Mouse (Mus musculus): ENCODE results near the gene Gpr171. TPM values are rescaled to one million over a fixed set of nuclear protein-coding genes. Genes with fewer than 3 reads are reported as not detected.
A peak's percentile ranks its signal among the peaks of the same experiment; 100 is the strongest.
"Not testable (repeated sequence)": the region's sequence is repeated elsewhere in the genome, so short reads cannot be mapped to it uniquely, and the experiment has no call there.

Gpr171 gene
- polyA plus RNA-seq, 1 experiment from 2014 or later: 0.91 TPM

DNA sequence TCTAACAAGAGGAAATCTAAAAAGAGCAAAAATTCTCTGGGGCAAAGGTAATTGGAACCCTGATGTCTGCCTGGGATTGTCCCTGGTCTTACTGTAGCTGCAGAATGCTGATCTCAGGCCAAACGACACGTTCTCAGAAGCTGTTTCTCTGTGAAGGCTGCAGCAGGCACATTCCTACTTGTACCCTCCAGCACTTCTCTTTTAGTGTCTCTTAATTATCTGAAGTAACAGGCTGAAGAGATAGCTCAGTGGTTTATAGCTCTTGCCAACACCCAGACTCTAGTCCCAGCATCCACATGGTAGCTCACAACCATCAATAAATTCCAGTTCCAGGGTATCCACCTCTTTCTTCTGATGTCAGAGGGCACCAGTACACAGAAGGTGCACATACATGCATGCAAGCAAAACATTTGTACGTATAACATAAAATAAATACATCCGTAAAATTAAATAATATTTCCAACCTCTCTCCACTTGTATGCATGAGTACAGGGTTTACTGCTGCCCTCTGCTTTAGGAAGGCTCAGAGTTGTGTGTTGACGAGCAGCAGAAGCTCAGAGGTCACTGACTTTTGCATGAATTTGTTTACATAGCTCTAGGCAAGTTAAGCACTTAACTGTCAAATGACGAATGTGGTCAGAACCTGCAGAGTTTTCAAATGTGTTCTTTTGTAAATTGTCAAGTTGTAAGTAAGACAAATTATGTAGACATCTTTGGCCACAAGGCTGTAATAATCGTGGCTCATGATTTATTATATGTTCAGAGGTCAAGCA lies 24.3 kb upstream of the Gpr171 start:
- no peaks in the 10 kb centered on the region for H3K27me3 ChIP-seq (ENCODE audit: control insufficient read depth, insufficient read depth, low read length)
- no peaks in the 10 kb centered on the region for H3K9me3 ChIP-seq (ENCODE audit: control insufficient read depth, low read length)
- H3K4me2 ChIP-seq (ENCODE audit: low read depth, severe bottlenecking): no peak overlapping the region
- WGBS: 32% methylated on average over 7 of the region's 7 CpGs
- H3K36me3 ChIP-seq (ENCODE audit: control insufficient read depth, insufficient read depth, low read length): no peaks in the 10 kb centered on the region
- H3K9ac ChIP-seq (ENCODE audit: low read length): no peak overlapping the region
- ATAC-seq (ENCODE audit: insufficient number of reproducible peaks, low FRiP score, low TSS enrichment, low read depth) (no peak), DNase-seq (ENCODE audit: low spot score) (no peak)
- H3K27ac ChIP-seq (replicated peaks; ENCODE audit: low read depth, low read length): no peak overlapping the region
- H3K4me3 ChIP-seq (ENCODE audit: low read depth, low read length): no peak overlapping the region
- H3K4me1 ChIP-seq (ENCODE audit: control insufficient read depth, insufficient read depth, low read length): peaks cover 4% of the 10 kb centered on the region; the same call in 1 of the 2 replicates

DNA sequence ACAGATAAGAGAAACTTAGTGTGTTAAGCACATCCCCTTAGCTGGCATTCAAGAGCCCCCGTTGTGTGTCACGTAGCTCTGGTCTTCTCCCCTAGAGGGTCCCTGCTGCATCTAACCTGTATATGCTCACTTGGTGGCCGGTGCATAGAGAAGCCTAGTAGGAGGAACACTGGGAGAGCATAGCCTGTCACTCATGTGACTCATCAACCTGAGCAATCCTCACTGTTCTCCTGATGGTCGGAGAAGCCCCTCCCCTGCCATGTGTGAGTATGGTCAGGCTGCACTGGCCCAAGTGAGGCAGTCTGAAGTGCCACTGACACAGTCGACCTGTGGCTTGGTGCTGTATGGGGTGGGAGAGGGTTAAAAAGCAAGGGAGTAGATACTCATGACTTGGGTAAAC lies 23.4 kb upstream of the Gpr171 start:
- no peaks in the 10 kb centered on the region for H3K36me3 ChIP-seq (ENCODE audit: control insufficient read depth, insufficient read depth, low read length)
- WGBS: 70% methylated on average over 5 of the region's 5 CpGs
- H3K4me3 ChIP-seq (ENCODE audit: low read depth, low read length): no peak overlapping the region
- no peak overlapping the region for H3K27ac ChIP-seq (replicated peaks; ENCODE audit: low read depth, low read length)
- no peak for ATAC-seq (ENCODE audit: insufficient number of reproducible peaks, low FRiP score, low TSS enrichment, low read depth)
- no peaks in the 10 kb centered on the region for H3K27me3 ChIP-seq (ENCODE audit: control insufficient read depth, insufficient read depth, low read length)
- H3K9me3 ChIP-seq (ENCODE audit: control insufficient read depth, low read length): no peaks in the 10 kb centered on the region
- peaks cover 4% of the 10 kb centered on the region; the same call in 1 of the 2 replicates for H3K4me1 ChIP-seq (ENCODE audit: control insufficient read depth, insufficient read depth, low read length)
- DNase-seq (ENCODE audit: low spot score): no peak
- H3K4me2 ChIP-seq (ENCODE audit: low read depth, severe bottlenecking): no peak overlapping the region
- H3K9ac ChIP-seq (ENCODE audit: low read length): no peak overlapping the region

DNA sequence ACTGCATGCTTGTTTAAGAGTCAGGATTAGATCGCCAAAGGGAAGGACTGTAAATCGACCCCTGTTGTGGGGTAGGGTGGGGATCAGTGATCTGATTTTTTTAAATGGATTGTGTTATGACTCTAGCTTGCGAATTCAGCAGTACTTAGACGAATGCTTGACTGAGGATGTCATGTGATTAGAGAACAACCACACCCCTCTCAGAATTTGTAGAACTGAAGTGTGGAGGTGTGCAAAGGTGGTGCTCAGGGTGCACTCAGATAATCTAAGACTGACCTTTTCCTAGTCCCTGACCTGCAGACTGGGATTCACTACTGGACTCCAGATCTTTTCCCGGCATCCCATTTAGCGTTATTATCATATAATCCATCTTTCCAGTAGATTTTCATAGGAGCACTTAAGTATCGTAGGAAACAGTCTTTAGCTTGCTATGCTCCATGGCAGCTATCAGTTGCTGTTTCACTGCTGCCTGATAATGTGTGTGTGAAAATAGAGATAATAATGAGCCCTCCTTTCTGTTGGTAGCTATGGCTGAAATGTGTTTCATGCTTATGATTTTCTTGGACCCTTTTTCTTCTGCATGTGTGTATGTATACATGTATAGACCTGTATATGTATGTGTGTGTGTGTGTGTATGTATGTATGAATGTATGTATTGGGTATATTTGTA lies 20.3 kb upstream of the Gpr171 start:
- peaks cover 4% of the 10 kb centered on the region; the same call in 1 of the 2 replicates for H3K4me1 ChIP-seq (ENCODE audit: control insufficient read depth, insufficient read depth, low read length)
- H3K27ac ChIP-seq (replicated peaks; ENCODE audit: low read depth, low read length): no peak overlapping the region
- WGBS: 80% methylated on average over 7 of the region's 7 CpGs
- H3K27me3 ChIP-seq (ENCODE audit: control insufficient read depth, insufficient read depth, low read length): no peaks in the 10 kb centered on the region
- no peaks in the 10 kb centered on the region for H3K9me3 ChIP-seq (ENCODE audit: control insufficient read depth, low read length)
- H3K4me3 ChIP-seq (ENCODE audit: low read depth, low read length): no peak overlapping the region
- no peaks in the 10 kb centered on the region for H3K36me3 ChIP-seq (ENCODE audit: control insufficient read depth, insufficient read depth, low read length)
- H3K9ac ChIP-seq (ENCODE audit: low read length): no peak overlapping the region
- DNase-seq (ENCODE audit: low spot score) (no peak), ATAC-seq (ENCODE audit: insufficient number of reproducible peaks, low FRiP score, low TSS enrichment, low read depth) (no peak)
- H3K4me2 ChIP-seq (ENCODE audit: low read depth, severe bottlenecking): no peak overlapping the region

DNA sequence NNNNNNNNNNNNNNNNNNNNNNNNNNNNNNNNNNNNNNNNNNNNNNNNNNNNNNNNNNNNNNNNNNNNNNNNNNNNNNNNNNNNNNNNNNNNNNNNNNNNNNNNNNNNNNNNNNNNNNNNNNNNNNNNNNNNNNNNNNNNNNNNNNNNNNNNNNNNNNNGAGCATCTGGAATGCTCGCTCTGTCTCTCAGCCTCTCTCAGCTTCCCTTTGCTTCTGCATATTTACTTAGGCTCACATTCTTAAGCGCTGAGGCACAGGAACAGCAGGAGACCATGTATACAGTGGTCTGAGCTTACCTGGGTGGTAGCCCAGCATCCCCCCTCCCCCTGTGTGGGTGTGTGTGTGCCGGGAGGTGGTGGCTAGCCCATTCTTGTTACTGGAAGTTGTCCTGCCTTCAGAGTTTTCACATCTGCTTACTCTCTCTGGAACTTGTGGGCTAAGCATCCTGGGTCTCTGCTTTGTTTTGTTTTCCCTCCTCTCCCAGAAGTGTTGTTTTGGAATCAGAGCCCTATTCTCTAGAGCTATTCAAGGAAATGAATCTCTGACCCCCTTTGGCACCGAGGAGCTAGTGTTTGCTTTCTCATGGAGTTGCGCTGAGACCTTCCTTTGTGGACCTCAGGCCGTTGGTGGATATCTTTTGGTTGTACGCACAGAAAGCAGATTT lies 19.6 kb upstream of the Gpr171 start:
- Histone ChIP-seq H3K27me3 (ENCODE audit: control insufficient read depth, insufficient read depth, low read length) (no peaks in the 10 kb centered on the region), H3K9ac (ENCODE audit: low read length) (no peak overlapping the region), H3K27ac (replicated peaks; ENCODE audit: low read depth, low read length) (no peak overlapping the region), H3K36me3 (ENCODE audit: control insufficient read depth, insufficient read depth, low read length) (no peaks in the 10 kb centered on the region), H3K9me3 (ENCODE audit: control insufficient read depth, low read length) (no peaks in the 10 kb centered on the region), H3K4me3 (ENCODE audit: low read depth, low read length) (no peak overlapping the region), H3K4me2 (ENCODE audit: low read depth, severe bottlenecking) (no peak overlapping the region), H3K4me1 (ENCODE audit: control insufficient read depth, insufficient read depth, low read length) (peaks cover 4% of the 10 kb centered on the region; the same call in 1 of the 2 replicates)
- ATAC-seq (ENCODE audit: insufficient number of reproducible peaks, low FRiP score, low TSS enrichment, low read depth) (0 out of 2 replicates have a peak, but pooled peaks have one; percentile 45), DNase-seq (ENCODE audit: low spot score) (no peak)
- WGBS: 52% methylated on average over 7 of the region's 7 CpGs

DNA sequence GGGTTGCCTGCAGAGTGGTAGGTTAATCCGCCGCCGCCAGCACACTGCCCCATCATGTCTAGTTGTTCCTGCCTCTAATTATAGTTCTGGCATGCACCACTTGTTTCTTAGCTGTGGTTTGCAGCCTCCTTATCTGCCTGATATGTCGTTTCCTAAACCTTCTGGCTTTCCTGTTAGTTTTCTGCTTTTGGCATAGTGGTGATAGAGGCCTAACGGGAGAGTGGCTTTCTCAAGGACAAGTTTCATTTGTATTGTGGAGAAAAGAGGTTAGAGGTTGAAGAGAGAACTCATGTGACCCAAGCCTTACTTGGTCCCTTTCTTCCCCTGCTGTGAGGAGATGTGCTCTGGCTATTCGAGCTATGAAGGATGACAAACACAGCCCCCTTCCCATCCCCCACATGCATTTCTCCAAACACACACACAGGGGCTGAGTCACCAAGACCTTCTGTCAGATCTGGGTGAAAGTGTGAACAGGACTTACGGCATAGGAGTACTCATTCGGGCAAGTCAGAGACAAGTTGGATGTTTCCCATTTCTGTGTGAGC lies 12.4 kb upstream of the Gpr171 start:
- WGBS: 79% methylated on average over 8 of the region's 8 CpGs
- H3K9me3 ChIP-seq (ENCODE audit: control insufficient read depth, low read length): no peaks in the 10 kb centered on the region
- no peak overlapping the region for H3K9ac ChIP-seq (ENCODE audit: low read length)
- no peaks in the 10 kb centered on the region for H3K4me1 ChIP-seq (ENCODE audit: control insufficient read depth, insufficient read depth, low read length)
- no peak for DNase-seq (ENCODE audit: low spot score)
- H3K36me3 ChIP-seq (ENCODE audit: control insufficient read depth, insufficient read depth, low read length): no peaks in the 10 kb centered on the region
- no peak overlapping the region for H3K4me2 ChIP-seq (ENCODE audit: low read depth, severe bottlenecking)
- no peak for ATAC-seq (ENCODE audit: insufficient number of reproducible peaks, low FRiP score, low TSS enrichment, low read depth)
- H3K27ac ChIP-seq (replicated peaks; ENCODE audit: low read depth, low read length): no peak overlapping the region
- no peaks in the 10 kb centered on the region for H3K27me3 ChIP-seq (ENCODE audit: control insufficient read depth, insufficient read depth, low read length)
- H3K4me3 ChIP-seq (ENCODE audit: low read depth, low read length): no peak overlapping the region

DNA sequence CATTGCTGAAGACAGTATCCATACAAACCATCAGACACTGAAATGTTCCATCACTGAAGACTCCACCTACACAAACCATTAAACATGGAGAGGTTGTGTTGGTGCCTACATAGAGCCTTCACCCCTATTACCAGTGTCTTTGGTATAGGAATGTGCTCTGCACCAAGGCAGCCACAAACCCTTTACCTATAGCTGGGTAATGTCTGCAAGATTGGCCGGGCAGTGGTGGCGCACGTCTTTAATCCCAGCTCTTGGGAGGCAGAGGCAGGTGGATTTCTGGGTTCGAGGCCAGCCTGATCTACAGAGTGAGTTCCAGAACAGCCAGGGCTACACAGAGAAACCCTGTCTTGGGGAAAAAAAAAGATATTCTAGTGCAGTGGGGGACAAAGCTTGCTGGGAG lies 11.7 kb upstream of the Gpr171 start:
- H3K4me3 ChIP-seq (ENCODE audit: low read depth, low read length); H3K36me3 ChIP-seq (ENCODE audit: control insufficient read depth, insufficient read depth, low read length); DNase-seq (ENCODE audit: low spot score); H3K4me1 ChIP-seq (ENCODE audit: control insufficient read depth, insufficient read depth, low read length); H3K9me3 ChIP-seq (ENCODE audit: control insufficient read depth, low read length); ATAC-seq (ENCODE audit: insufficient number of reproducible peaks, low FRiP score, low TSS enrichment, low read depth); H3K4me2 ChIP-seq (ENCODE audit: low read depth, severe bottlenecking); H3K27me3 ChIP-seq (ENCODE audit: control insufficient read depth, insufficient read depth, low read length); H3K9ac ChIP-seq (ENCODE audit: low read length); H3K27ac ChIP-seq (replicated peaks; ENCODE audit: low read depth, low read length): not testable (repeated sequence)
- WGBS: 90% methylated on average over 4 of the region's 4 CpGs

DNA sequence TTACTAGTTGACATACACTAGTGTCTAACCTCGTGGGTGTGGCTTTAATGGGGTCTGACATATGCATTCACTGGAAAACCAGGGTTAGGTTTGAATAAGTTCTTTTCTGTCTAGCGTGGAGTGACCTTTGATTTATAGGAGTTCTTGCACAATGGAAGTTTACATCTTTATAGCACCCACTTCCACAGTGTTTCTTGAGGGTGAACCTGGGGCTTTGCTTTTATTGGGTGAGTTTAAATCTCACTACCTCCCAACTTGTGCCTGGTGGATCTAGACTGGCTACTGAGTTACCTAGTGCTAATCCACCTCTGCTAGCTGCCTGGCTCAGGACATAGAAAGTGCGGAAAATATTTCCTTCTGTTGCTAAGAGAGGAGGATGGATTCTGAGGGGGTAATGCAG lies 10.3 kb upstream of the Gpr171 start:
- DNase-seq (ENCODE audit: low spot score) (no peak), ATAC-seq (ENCODE audit: insufficient number of reproducible peaks, low FRiP score, low TSS enrichment, low read depth) (no peak)
- Histone ChIP-seq H3K27ac (replicated peaks; ENCODE audit: low read depth, low read length) (no peak overlapping the region), H3K9ac (ENCODE audit: low read length) (no peak overlapping the region), H3K27me3 (ENCODE audit: control insufficient read depth, insufficient read depth, low read length) (no peaks in the 10 kb centered on the region), H3K4me2 (ENCODE audit: low read depth, severe bottlenecking) (no peak overlapping the region), H3K4me1 (ENCODE audit: control insufficient read depth, insufficient read depth, low read length) (no peaks in the 10 kb centered on the region), H3K4me3 (ENCODE audit: low read depth, low read length) (no peak overlapping the region), H3K9me3 (ENCODE audit: control insufficient read depth, low read length) (no peaks in the 10 kb centered on the region), H3K36me3 (ENCODE audit: control insufficient read depth, insufficient read depth, low read length) (no peaks in the 10 kb centered on the region)
- WGBS: 81% methylated on average over 3 of the region's 3 CpGs

DNA sequence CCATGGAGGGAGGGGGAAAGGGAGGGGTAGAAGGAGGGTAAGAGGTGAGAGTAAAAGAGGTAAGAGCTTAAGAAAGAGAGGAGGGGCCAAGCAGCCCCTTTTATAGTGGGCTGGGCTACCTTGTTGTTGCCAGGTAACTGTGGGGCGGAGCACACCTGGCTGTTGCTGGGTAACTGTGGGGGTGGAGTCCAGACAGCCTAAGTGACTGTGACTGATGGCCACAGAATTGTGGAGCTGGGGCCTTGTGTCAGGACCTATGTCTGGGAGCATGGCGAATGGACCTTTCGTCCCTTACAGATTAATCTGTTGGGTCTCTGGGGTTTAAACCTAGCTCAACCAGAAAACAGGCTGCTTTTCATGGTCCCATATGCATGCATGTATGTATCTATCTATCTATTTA lies 8.2 kb upstream of the Gpr171 start:
- H3K9ac ChIP-seq (ENCODE audit: low read length); H3K9me3 ChIP-seq (ENCODE audit: control insufficient read depth, low read length); H3K36me3 ChIP-seq (ENCODE audit: control insufficient read depth, insufficient read depth, low read length); H3K4me2 ChIP-seq (ENCODE audit: low read depth, severe bottlenecking); DNase-seq (ENCODE audit: low spot score); H3K4me1 ChIP-seq (ENCODE audit: control insufficient read depth, insufficient read depth, low read length); H3K27ac ChIP-seq (replicated peaks; ENCODE audit: low read depth, low read length); H3K4me3 ChIP-seq (ENCODE audit: low read depth, low read length); ATAC-seq (ENCODE audit: insufficient number of reproducible peaks, low FRiP score, low TSS enrichment, low read depth); H3K27me3 ChIP-seq (ENCODE audit: control insufficient read depth, insufficient read depth, low read length): not testable (repeated sequence)
- WGBS: 87% methylated on average over 3 of the region's 3 CpGs

Measured in limb, embryonic 11.5 days (tissue).